Mouse (Mus musculus): ENCODE measurements around the gene Jpt1. TPM values are rescaled to one million over a fixed set of nuclear protein-coding genes. Genes with fewer than 3 reads are reported as not detected.
A peak's percentile ranks its signal among the peaks of the same experiment; 100 is the strongest.
"Not testable (repeated sequence)": the region's sequence is repeated elsewhere in the genome, so short reads cannot be mapped to it uniquely, and the experiment has no call there.

Jpt1 gene
- total RNA-seq, 2 experiments from 2014 or later = 338 to 393 TPM

GRCm38 (mm10) chr11:115478296-115478938, 35.8 kb downstream of the Jpt1 start:
- DNase-seq = no peak
- intact Hi-C loops (cut with DNase I) = no loop called here

- DNase-seq; intact Hi-C loops (cut with DNase I): not testable (repeated sequence)
These were observed 36.8 kb downstream of the Jpt1 start for GRCm38 (mm10) chr11:115477388-115477787.

- intact Hi-C loops (cut with DNase I); DNase-seq: not testable (repeated sequence)
These were observed 37.6 kb downstream of the Jpt1 start for GRCm38 (mm10) chr11:115476630-115477029.

GRCm38 (mm10) chr11:115475758-115476237, 38.4 kb downstream of the Jpt1 start:
- intact Hi-C loops (cut with DNase I) = loop anchor here (2.0 kb wide), 1 partner anchor 47 kb away; no protein-coding TSS in a partner anchor
- no peak for DNase-seq

DNA sequence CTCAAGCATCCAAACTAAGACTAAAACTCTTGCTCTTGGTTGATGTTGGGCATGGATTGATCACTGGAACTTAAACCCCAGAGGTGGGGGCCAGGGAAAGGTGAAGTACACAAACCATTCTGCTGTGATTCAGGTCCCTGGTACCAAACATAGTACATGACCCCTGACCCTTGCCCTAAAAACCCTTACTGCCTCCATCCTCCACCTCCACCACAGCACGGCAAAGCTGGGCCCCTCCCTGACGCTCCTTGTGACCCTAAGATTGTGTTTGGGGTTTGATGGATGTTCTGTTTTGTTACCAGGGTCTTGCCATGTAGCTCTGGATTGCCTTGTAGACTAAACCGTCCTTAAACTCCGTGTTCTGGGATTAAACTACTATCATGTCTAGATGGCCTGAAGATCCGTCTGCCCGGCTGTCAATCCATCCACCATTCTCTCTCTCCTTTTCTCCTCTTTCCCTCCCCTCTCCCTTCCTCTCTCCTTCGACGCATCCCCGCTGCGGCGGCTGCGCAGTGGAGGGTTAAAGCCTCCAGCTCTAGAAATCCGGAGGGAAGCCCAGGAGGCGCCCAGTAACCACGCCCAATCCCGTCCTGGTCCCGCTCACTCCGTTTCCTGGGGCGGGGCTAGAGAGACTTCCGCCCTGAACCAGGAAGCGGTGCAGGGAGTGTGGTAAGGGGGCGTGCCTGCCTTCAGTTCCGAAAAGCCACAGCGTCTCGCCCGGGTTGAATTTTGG, 39.0 kb downstream of the Jpt1 start, which contains the start of gene Armc7:
Gene Armc7, plus strand, starts transcription at position 643 of the 733 bp plus-strand sequence.
- DNase-seq = peak; percentile 96 to 98
- intact Hi-C loops (cut with DNase I) = loop anchor here (2.0 kb wide), 1 partner anchor 46 kb away; no protein-coding TSS in a partner anchor

DNA sequence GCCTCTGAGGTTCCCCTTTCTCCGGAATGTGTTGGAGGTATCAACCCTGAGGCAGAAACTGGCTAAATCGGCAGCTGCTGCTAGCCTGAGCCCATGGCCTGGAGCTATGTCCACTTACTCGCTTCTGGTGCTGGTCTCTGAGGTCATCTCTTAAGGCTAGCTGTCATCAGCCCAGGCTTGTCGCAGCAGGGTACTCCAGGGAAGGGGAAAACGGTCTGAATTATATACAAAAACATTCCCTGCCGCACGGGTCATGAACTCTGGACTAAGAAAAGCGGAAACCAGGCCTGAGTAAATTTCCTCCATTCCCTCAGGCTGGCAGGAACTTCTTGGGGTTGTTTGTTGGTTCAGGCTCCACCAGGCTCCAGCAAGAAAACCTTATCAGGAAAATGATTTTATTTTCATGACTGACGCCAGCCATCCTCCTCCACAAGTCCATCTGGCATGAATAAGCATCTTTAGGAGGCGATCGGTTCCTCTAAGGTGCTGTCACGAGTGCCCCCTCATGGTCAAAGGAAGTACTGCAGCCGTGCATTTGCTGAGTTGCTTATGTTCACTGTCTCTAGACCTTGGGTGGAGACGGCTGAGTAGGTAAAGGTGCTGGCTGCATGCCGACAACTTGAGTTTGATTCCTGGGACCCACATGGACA, 40.4 kb downstream of the Jpt1 start:
- intact Hi-C loops (cut with DNase I) = loop anchor here (1.0 to 2.0 kb wide), 3 partner anchors 15 to 114 kb away; no protein-coding TSS in a partner anchor

GRCm38 (mm10) chr11:115472183-115472582, 42.0 kb downstream of the Jpt1 start:
- intact Hi-C loops (cut with DNase I) = no loop called here
- DNase-seq = peak in 1 of 2 experiments; percentile 37

More for the DNA sequence above, 40.4 kb downstream of the Jpt1 start:
- peak; percentile 95 to 96 for DNase-seq

DNA sequence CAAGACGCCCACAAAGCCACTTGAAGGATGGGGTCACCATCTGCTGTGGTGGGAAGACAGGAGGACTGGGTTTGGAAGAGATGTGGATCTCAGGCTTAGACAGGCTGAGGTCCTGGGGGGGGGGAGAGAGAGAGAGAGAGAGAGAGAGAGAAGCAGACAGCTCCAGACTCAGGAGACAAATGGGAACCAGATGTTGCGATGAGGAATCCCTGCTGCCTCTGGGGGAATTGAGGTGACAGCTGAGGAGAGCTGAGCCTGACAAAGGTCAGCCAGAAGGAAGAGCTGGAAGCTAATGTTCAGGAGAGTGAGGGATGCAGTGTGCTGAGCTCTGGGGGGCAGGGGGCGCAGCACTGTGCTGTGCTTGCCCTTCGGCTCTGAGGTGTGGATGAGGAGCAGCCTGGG, 47.0 kb downstream of the Jpt1 start:
- DNase-seq = no peak
- intact Hi-C loops (cut with DNase I) = no loop called here

DNA sequence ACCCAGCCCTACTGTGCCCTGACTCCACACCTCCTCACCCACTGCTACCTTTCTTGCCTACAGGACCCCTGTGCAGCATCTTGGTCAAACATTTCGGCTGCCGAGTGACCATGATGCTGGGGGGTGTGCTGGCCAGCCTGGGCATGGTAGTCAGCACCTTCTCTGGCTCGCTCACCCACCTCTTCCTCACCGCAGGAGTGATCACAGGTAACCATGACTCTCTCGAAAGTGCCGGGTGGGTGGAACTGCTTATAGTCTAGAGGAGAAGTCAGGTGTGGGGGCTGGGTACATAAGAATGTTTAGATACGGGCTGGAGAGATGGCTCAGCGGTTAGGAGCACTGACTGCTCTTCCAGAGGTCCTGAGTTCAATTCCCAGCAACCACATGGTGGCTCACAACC, 49.3 kb downstream of the Jpt1 start:
- intact Hi-C loops (cut with DNase I) = no loop called here
- no peak for DNase-seq

DNA sequence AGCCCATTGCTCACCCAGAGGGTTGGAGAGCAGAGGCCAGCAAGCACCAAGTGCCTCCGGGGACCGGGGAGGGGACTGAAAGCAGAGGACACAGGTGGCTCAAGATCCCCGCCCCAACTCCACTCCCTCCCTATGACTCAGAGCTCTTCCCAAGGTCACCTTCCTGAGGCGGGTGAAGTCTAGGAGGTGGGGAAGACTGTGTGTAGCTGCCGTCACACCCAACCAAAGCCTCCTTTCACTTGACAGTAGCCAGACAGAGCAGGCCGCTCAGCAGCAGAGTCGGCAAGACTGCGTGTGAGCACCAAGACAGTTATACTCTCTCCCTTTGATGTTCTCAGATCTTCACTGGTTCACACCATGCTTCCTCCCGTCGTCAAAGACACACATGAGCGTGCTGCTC, 50.8 kb downstream of the Jpt1 start:
- DNase-seq = no peak
- intact Hi-C loops (cut with DNase I) = no loop called here

DNA sequence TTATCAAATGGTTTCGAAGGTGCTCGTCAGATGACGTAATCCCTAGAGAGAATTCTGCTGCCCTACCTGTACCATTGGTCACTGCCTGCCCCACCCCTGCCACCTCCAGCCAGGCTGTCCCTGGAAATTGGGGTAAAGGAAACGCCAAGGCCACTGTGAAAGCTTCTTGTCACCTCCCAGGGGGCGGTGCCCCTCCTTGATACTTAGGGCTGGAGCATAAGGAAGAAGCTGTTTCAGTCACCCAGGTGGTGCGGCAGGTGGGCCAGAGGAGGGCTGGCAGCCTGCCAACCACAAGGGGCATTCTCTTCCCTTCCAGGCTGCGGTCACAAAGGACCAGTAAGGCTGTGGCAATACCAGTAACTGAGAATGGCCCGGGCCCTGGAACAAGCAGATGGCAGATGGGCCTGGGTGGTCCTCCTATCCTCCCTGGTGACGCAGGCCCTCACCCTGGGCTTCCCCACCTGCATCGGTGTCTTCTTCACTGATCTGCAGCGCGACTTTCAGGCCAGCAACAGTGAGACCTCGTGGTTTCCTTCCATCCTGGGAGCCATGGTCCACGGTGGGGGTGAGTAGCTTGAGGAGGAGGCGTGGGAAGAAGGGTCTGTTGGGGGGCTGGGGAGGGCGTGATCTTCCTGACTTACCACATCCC, 51.8 kb downstream of the Jpt1 start, which contains the start of gene Slc16a5:
Gene Slc16a5, plus strand, starts transcription at position 232 of the 649 bp plus-strand sequence.
- DNase-seq = no peak
- intact Hi-C loops (cut with DNase I) = no loop called here

DNA sequence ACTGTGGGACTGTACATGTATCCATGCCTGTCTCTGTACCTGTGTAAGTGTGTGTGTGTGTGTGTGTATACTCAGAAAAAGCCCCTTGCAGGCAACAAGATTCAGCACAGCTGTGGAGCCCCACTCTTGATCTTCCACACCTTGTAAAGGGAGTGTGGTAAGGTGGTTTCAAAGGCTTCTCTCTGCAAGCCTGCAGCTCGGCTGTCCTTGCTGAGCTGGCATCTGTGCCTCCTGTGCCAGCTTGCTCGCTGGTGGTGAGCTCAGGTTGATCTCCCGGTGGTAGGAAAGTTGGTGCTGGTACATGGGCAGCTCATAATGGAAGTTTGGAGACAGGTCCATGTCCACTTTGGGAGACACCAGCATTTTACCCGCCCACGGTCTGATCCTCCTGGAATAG, 52.3 kb downstream of the Jpt1 start:
- no peak for DNase-seq
- intact Hi-C loops (cut with DNase I) = no loop called here

DNA sequence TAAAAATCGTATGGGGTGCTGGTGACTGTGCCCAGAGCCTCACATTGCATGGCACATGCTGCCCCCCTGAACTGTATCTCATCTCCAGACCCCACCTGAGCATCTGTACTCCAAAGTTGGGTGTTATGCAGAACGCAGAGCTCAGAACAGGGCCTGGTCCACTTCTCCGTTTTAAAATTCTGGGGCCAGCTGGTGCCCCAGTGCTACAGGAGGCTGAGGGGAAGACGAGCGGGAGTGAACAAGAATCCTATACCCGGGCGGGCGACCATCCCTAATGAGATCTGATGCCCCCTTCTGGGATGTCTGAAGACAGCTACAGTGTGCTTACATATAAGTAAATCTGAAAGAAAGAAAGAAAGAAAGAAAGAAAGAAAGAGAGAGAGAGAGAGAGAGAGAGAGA, 53.2 kb downstream of the Jpt1 start:
- no peak for DNase-seq
- intact Hi-C loops (cut with DNase I) = no loop called here

DNA sequence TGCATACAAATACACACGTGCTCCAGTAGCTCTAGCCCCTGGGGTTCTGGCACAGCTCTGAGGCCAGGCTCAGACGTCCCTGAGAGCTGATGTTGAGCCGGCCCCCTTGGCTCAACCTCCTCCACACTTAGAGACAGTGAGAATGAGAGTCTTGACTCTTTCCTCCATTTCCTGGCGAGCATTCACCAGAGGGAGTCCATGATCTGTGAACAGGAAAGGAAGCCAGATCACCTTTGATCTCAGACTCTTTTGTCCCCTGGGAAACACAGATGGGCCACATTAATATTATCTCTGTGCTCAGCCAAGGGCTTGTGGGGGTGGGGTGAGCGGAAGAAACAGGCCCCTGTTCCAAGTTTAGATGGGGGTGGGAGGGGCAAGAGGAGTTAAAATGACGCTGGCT, 56.8 kb downstream of the Jpt1 start:
- intact Hi-C loops (cut with DNase I) = no loop called here

DNA sequence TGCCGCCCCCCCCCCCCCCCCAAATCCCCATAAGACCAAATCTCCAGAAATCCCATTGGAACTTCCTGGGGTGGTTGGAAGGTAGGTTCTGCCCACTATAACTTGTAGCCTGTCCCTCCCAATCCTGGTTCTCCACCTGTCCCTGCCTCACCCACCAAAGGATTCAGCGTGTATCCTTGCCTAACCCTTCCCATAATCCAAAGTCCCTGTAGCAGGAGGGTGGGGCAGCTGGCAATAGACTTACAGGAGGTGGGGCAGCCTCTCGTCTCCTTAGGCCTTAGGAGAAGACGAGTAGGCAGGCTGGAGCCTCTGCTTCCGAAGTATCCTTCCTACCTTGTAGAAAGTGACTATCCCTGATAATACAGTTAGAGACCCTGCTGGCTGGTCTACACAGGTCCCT, 58.0 kb downstream of the Jpt1 start:
- intact Hi-C loops (cut with DNase I) = no loop called here
- no peak for DNase-seq

More for the DNA sequence above, 56.8 kb downstream of the Jpt1 start:
- peak in 1 of 2 experiments; percentile 34 for DNase-seq

DNA sequence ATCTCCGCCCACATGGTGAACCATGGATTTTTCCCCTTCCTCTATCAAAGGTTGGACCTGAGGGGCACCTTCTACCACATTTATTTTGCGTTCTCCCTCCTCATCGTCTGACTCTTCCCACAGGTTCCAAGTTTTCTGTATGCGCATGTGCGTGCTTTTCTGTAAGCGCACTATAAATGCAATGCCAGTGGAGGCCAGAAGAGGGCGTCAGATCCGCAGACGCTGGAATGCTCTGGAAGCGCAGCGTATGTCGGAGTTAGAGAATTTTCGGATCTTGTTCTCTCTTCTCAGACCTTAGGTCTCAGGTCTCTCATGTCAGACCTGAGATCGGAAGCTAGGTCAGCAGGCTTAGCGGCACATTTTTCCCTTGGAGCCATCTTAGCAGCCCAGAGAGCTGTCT, 58.6 kb downstream of the Jpt1 start:
- DNase-seq = no peak
- intact Hi-C loops (cut with DNase I) = no loop called here

GRCm38 (mm10) chr11:115454822-115455221, 59.4 kb downstream of the Jpt1 start:
- DNase-seq = not testable (repeated sequence)

DNA sequence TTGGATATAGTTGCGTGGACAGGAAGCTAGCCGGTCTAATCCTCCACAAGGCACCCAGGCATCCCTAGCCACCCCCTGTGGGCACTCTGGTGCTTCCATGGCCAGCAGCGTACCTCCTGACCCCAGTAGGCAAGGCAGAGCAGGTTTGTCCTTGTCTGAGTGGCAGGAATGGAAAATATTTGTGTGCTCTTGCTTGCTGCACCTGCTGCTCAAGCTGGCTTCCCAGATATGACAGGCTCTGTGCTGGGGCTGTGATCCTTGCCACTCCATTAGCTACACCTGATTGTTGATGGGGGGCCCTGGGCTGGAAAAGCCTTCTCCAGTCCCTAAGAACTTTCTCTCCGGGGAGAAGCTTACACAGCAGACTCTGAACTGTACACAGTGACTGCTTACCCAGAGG, 60.9 kb downstream of the Jpt1 start:
- intact Hi-C loops (cut with DNase I) = no loop called here
- DNase-seq = no peak

More at GRCm38 (mm10) chr11:115454822-115455221, 59.4 kb downstream of the Jpt1 start:
- intact Hi-C loops (cut with DNase I) = not testable (repeated sequence)

GRCm38 (mm10) chr11:115452281-115452860, 61.8 kb downstream of the Jpt1 start:
- no peak for DNase-seq
- intact Hi-C loops (cut with DNase I) = no loop called here

DNA sequence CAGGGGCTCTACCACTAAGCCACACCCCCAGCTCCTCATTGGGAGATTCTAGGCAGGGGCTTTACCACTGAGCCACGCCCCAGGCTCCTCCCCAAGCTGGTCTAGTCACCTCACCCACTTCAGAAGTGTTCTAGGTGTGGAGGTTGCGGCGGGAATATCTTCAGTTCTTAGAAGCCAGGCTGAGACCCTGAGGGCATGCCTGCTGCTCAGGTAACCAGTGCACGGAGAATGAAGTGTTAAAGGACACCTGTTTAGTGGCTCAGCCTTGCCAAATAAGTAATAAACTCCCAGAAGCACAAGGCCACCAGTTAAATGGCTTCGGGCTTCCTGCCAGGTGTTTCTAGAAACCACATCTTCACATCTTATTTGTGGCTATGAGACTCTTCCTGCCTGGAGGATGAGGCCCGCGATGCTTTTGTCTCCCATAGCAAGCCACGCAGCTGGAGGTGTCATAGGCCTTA, 62.4 kb downstream of the Jpt1 start:
- intact Hi-C loops (cut with DNase I) = no loop called here
- DNase-seq = no peak
